Mouse (Mus musculus): ENCODE results near the gene Wnt5b. TPM values are rescaled to one million over a fixed set of nuclear protein-coding genes. Genes with fewer than 3 reads are reported as not detected.

Gene Wnt5b
- 0.35 TPM for polyA plus RNA-seq (2014; fragmentation: Illumina TruSeq; extraction: RNeasy Lipid Tissue Mini Kit (QIAGEN cat#74804); ENCODE audit: low read depth, low replicate concordance)

DNA sequence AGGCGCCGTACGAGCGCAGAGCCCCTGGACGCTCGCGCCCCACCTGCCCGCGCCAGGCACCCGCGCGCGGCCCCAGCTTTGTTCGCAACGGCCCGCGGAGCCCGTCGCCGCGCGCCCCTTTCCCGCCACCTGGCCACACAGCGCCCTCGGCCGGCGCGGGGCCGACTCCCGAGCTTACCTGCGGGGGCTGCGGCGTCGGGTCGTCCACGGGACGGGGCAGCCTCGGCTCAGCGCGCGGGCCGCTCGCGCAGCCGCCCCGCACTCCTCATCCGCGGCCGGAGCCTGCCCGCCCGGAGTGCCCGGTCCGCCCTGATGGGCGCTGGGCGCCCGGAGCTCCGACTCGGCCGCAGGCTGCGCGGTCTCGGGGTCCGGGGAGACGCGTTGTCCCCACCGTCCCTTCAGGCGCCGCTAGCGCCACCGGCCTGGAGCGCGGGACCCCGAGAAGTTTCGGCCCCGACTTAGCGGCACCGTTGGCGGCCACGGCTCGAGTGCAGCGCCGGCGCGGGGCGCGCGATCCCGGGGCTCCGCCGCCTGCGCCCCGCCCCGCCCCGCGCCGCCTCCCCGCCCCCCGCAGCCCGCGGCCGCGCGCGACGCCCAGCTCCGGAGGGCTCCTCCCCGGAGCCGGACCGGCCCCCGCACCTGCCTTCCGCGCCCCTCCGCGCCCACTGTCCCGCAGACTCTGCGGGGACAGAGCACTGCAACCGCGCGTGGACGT lies at the start of gene Wnt5b:
Gene Wnt5b, minus strand, starts transcription at position 545 of the 715 bp plus-strand sequence.

GRCm38 (mm10) chr6:119479343-119479875 lies 64.7 kb downstream of the Wnt5b start, which contains the start of gene Fbxl14:
TSS of gene Fbxl14 (plus strand) at chr6:119479668.

GRCm38 (mm10) chr6:119417354-119417753 lies 126.8 kb downstream of the Wnt5b start, which contains the start of gene Adipor2:
TSS of gene Adipor2 (minus strand) at chr6:119417704.

Other genes with a start within 250 kb of the Wnt5b start
- gene Lrtm2, start 213.6 kb downstream of the Wnt5b start, polyA plus RNA-seq (2014; fragmentation: Illumina TruSeq; extraction: RNeasy Lipid Tissue Mini Kit (QIAGEN cat#74804); ENCODE audit: low read depth, low replicate concordance) = not detected
- gene Adipor2, start 126.6 kb downstream of the Wnt5b start, polyA plus RNA-seq (2014; fragmentation: Illumina TruSeq; extraction: RNeasy Lipid Tissue Mini Kit (QIAGEN cat#74804); ENCODE audit: low read depth, low replicate concordance) = 120 TPM
- gene Fbxl14, start 64.7 kb downstream of the Wnt5b start, polyA plus RNA-seq (2014; fragmentation: Illumina TruSeq; extraction: RNeasy Lipid Tissue Mini Kit (QIAGEN cat#74804); ENCODE audit: low read depth, low replicate concordance) = 32.5 TPM

Data from adrenal gland, adult 10 weeks (tissue).